9 mouse cellular contexts compared by ENCODE assay signal in the genomic region with DNA sequence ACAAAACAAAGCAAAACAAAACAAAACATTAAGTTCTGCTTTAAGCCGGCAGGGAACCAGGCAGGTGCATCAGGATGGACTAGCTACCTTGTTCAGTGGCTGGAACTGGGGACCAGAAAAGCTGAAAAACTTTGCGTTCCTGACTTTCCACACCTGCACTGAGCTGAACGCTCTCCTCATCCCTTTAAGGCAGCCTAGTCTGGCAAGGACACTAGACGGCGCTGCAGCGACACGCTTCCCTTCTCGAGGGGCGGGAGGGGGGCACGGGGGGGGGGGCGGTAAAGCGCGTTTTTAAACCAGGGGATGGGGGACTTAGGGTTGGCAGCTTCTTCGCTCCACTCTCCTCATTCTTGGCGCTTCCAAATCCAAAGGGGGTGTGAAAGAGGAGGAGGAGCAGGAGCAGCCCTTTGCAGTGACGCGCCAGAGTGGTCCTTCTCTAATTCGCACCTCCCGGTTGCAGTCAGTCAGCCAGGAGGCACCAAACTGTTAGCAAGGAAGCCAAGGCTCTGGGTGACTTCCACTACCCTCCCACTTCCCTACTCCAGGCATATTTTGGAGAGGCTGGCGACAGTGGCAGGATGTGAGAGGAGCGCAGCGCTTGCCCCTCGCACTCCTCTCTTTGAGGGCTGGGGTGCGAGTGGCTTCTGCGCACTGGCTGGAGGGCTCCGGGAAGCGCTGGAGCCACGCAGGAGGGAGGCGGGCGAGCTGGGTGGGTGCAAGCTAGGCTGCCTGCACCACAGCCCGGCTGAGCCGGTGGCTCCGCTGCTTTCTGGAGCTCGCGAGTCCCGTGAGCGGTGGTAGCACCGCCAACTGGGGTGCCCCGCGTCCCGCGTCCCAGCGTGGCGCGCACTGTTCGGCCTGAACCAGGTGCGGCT. TPM values are rescaled to one million over a fixed set of nuclear protein-coding genes. Genes with fewer than 3 reads are reported as not detected.
DNase-seq lines count a peak whose midpoint lies in the region; ATAC-seq lines count a peak whose summit lies in the region.
"Had no signal": no experiment of that assay in that cellular context is flagged by ENCODE, and none has a peak within 500 bp of the region (broad histone marks: within the 10 kb centered on the region; RNA-seq: fewer than 3 reads in every experiment).

Gene Il1rapl2 (plus strand): TSS at position 288 of the 875 bp plus-strand sequence.

- H3K4me3 ChIP-seq in forebrain, embryonic 13.5 days: peak within 1 kb of the TSS; percentile 42
- H3K4me3 ChIP-seq in limb, embryonic 11.5 days (ENCODE audit: low read depth, low read length): peak within 1 kb of the TSS; percentile 34
- H3K4me3 ChIP-seq: liver, embryonic 13.5 days had no signal

- H3K9me3 ChIP-seq in forebrain, embryonic 13.5 days (replicated peaks): no peaks in the 10 kb centered on the region
- H3K9me3 ChIP-seq in limb, embryonic 11.5 days (ENCODE audit: control insufficient read depth, low read length): no peaks in the 10 kb centered on the region
- H3K9me3 ChIP-seq: liver, embryonic 13.5 days had no signal

- peaks cover 10% of the 10 kb centered on the region; the same call in 1 of the 2 replicates for H3K4me1 ChIP-seq in forebrain, embryonic 13.5 days
- H3K4me1 ChIP-seq in limb, embryonic 11.5 days (ENCODE audit: control insufficient read depth, insufficient read depth, low read length): no peaks in the 10 kb centered on the region
- H3K4me1 ChIP-seq: liver, embryonic 13.5 days had no signal

- H3K27me3 ChIP-seq in forebrain, embryonic 13.5 days: peaks cover 44% of the 10 kb centered on the region
- H3K27me3 ChIP-seq in limb, embryonic 11.5 days (ENCODE audit: control insufficient read depth, insufficient read depth, low read length): peaks cover 29% of the 10 kb centered on the region

- no peaks in the 10 kb centered on the region for H3K36me3 ChIP-seq in forebrain, embryonic 13.5 days (ENCODE audit: poor library complexity, severe bottlenecking)
- H3K36me3 ChIP-seq in limb, embryonic 11.5 days (ENCODE audit: control insufficient read depth, insufficient read depth, low read length): no peaks in the 10 kb centered on the region
- H3K36me3 ChIP-seq: liver, embryonic 13.5 days had no signal

- 0 out of 2 replicates have a peak within 1 kb of the TSS, but pooled peaks have one; percentile 13 for H3K9ac ChIP-seq in forebrain, embryonic 13.5 days
- H3K9ac ChIP-seq in limb, embryonic 11.5 days (ENCODE audit: low read length): no peak within 1 kb of the TSS
- H3K9ac ChIP-seq: liver, embryonic 13.5 days had no signal

- WGBS in forebrain, embryonic 13.5 days: 12% methylated on average over 35 of the region's 47 CpGs
- WGBS in limb, embryonic 11.5 days: 22% methylated on average over 39 of the region's 47 CpGs

- no peak within 1 kb of the TSS for H3K27ac ChIP-seq in forebrain, embryonic 13.5 days
- no peak within 1 kb of the TSS for H3K27ac ChIP-seq in limb, embryonic 11.5 days (replicated peaks; ENCODE audit: low read depth, low read length)
- H3K27ac ChIP-seq: liver, embryonic 13.5 days had no signal

- ATAC-seq in common myeloid progenitor, adult 5-6 weeks (replicated peaks; ENCODE audit: low read depth, poor library complexity, severe bottlenecking): peak; percentile 58; the same call in 1 of the 2 replicates
- ATAC-seq in forebrain, embryonic 13.5 days: peak; percentile 87
- ATAC-seq in limb, embryonic 11.5 days (ENCODE audit: insufficient number of reproducible peaks, low FRiP score, low TSS enrichment, low read depth): peak; percentile 77
- no peak for ATAC-seq in megakaryocyte progenitor cell, adult 5-6 weeks (replicated peaks; ENCODE audit: poor library complexity)

- DNase-seq in layer of hippocampus, postnatal 10 days (ENCODE audit: low spot score in 2 of 2): peak; percentile 11 to 40
- DNase-seq in layer of hippocampus, adult 8-10 months (ENCODE audit: low spot score in 2 of 2): no peak
- DNase-seq in limb, embryonic 11.5 days (ENCODE audit: low spot score): peak; percentile 49
- DNase-seq in right cerebral cortex, postnatal 14 days: peak; percentile 41
- DNase-seq in MN1 (ENCODE audit: low spot score): no peak
- DNase-seq: liver, embryonic 13.5 days had no signal

- H3K4me2 ChIP-seq in forebrain, embryonic 13.5 days: peak within 1 kb of the TSS; percentile 71
- H3K4me2 ChIP-seq in limb, embryonic 11.5 days (ENCODE audit: low read depth, severe bottlenecking): peak within 1 kb of the TSS; percentile 72
- H3K4me2 ChIP-seq: liver, embryonic 13.5 days had no signal

RNA-seq across cellular contexts. Expression of gene Il1rapl2, which starts in this region (rescaled TPM):
- 1 to 10 TPM; 5.0 to 6.1 TPM for total RNA-seq in layer of hippocampus, postnatal 10 days (2021)
- 1 to 10 TPM; 2.7 to 3.1 (median 2.9) TPM for total RNA-seq in layer of hippocampus, adult 8-10 months (2022)
- not detected in 2 replicates for total RNA-seq in common myeloid progenitor, adult 5-6 weeks (2017)
- 0.45 and 0.93 TPM in 2 replicates for polyA plus RNA-seq in forebrain, embryonic 13.5 days (2015; fragmentation: Nextera tagmentation; extraction: Ambion mirVana)
- 0.30 TPM in 1 of 2 replicates, not detected in the other for polyA plus RNA-seq in limb, embryonic 11.5 days (2014; fragmentation: Nextera tagmentation; extraction: Ambion mirVana)
- total RNA-seq in megakaryocyte progenitor cell, adult 5-6 weeks (2015): not detected in 2 replicates
- not detected in 2 replicates for total RNA-seq in megakaryocyte progenitor cell, adult 5-6 weeks (2017)
- polyA plus RNA-seq: liver, embryonic 13.5 days had no signal

Comparison
In these comparisons a context has a peak if more than half of its experiments do, and no peak if none do; other contexts are left out.
1. DNase-seq: peak in layer of hippocampus, postnatal 10 days (2 of 2) and right cerebral cortex, postnatal 14 days (single experiment); none in layer of hippocampus, adult 8-10 months (0 of 2) and MN1 (single experiment).
2. Peak in ATAC-seq in common myeloid progenitor, adult 5-6 weeks; RNA of the gene not detected or under 1 TPM.
3. Peak in ATAC-seq, H3K4me3 ChIP-seq, H3K9ac ChIP-seq and H3K4me2 ChIP-seq in forebrain, embryonic 13.5 days; RNA of the gene not detected or under 1 TPM.
4. Peak in DNase-seq, ATAC-seq, H3K4me3 ChIP-seq and H3K4me2 ChIP-seq in limb, embryonic 11.5 days; RNA of the gene not detected or under 1 TPM.